Mouse (Mus musculus): ENCODE results near the gene Tmem108. TPM values are rescaled to one million over a fixed set of nuclear protein-coding genes. Genes with fewer than 3 reads are reported as not detected.

The Tmem108 gene
- polyA plus RNA-seq, 1 experiment from 2014 or later: 1.2 TPM

- TF ChIP-seq CTCF (IDR thresholded peaks at IDR 0.05; ENCODE audit: low read depth) (no peak), EP300 (IDR thresholded peaks at IDR 0.05; ENCODE audit: low read depth) (no peak)
- H3K9ac ChIP-seq (replicated peaks): no peak overlapping the region; the same call in 1 of the 2 replicates
- WGBS (ENCODE audit: insufficient replicate concordance): 30% methylated on average over 8 of the region's 8 CpGs
- no peak for ATAC-seq
- no peaks in the 10 kb centered on the region for H3K36me3 ChIP-seq (replicated peaks; ENCODE audit: insufficient read depth, low read length)
- no peak overlapping the region for H3K4me3 ChIP-seq (ENCODE audit: low read depth, low read length)
- no peak overlapping the region for H3K4me2 ChIP-seq (ENCODE audit: low read depth, low read length)
- H3K9me3 ChIP-seq (ENCODE audit: low read length): no peaks in the 10 kb centered on the region
- DNase-seq: no peak
- no peak overlapping the region for H3K27ac ChIP-seq (ENCODE audit: low read depth)
- no peaks in the 10 kb centered on the region for H3K27me3 ChIP-seq (ENCODE audit: insufficient read depth, low read length)
- H3K4me1 ChIP-seq (ENCODE audit: insufficient read depth): peaks cover 8% of the 10 kb centered on the region; the same call in 1 of the 2 replicates
Measured at GRCm38 (mm10) chr9:103498699-103499098, 262.9 kb downstream of the Tmem108 start.

- no peak overlapping the region for H3K4me3 ChIP-seq (ENCODE audit: low read depth, low read length)
- 80% methylated on average over 11 of the region's 11 CpGs for whole genome bisulfite sequencing (ENCODE audit: insufficient replicate concordance)
- DNase-seq (no peak), ATAC-seq (no peak)
- no peaks in the 10 kb centered on the region for H3K9me3 ChIP-seq (ENCODE audit: low read length)
- no peak overlapping the region for H3K4me2 ChIP-seq (ENCODE audit: low read depth, low read length)
- TF ChIP-seq EP300 (IDR thresholded peaks at IDR 0.05; ENCODE audit: low read depth): no peak
- TF ChIP-seq CTCF (IDR thresholded peaks at IDR 0.05; ENCODE audit: low read depth): no peak
- H3K4me1 ChIP-seq (ENCODE audit: insufficient read depth): no peaks in the 10 kb centered on the region
- H3K27me3 ChIP-seq (ENCODE audit: insufficient read depth, low read length): no peaks in the 10 kb centered on the region
- no peaks in the 10 kb centered on the region for H3K36me3 ChIP-seq (replicated peaks; ENCODE audit: insufficient read depth, low read length)
- no peak overlapping the region for H3K9ac ChIP-seq (replicated peaks)
- H3K27ac ChIP-seq (ENCODE audit: low read depth): no peak overlapping the region
Measured at GRCm38 (mm10) chr9:103495391-103495790, 266.2 kb downstream of the Tmem108 start.

- 0 out of 2 replicates have a peak, but pooled peaks cover 4% of the 10 kb centered on the region for H3K4me1 ChIP-seq (ENCODE audit: insufficient read depth)
- no peaks in the 10 kb centered on the region for H3K27me3 ChIP-seq (ENCODE audit: insufficient read depth, low read length)
- peak; percentile 74 for DNase-seq
- H3K36me3 ChIP-seq (replicated peaks; ENCODE audit: insufficient read depth, low read length): no peaks in the 10 kb centered on the region
- no peaks in the 10 kb centered on the region for H3K9me3 ChIP-seq (ENCODE audit: low read length)
- H3K27ac ChIP-seq (ENCODE audit: low read depth): no peak overlapping the region
- no peak overlapping the region for H3K4me2 ChIP-seq (ENCODE audit: low read depth, low read length)
- peak; percentile 92 for TF ChIP-seq CTCF (IDR thresholded peaks at IDR 0.05; ENCODE audit: low read depth)
- no peak for TF ChIP-seq EP300 (IDR thresholded peaks at IDR 0.05; ENCODE audit: low read depth)
- ATAC-seq: peak; percentile 69
- no peak overlapping the region for H3K4me3 ChIP-seq (ENCODE audit: low read depth, low read length)
- no peak overlapping the region for H3K9ac ChIP-seq (replicated peaks)
- WGBS (ENCODE audit: insufficient replicate concordance): 49% methylated on average over 7 of the region's 7 CpGs
Measured at GRCm38 (mm10) chr9:103494346-103495020, 267.2 kb downstream of the Tmem108 start.

- no peak overlapping the region for H3K27ac ChIP-seq (ENCODE audit: low read depth)
- DNase-seq (no peak), ATAC-seq (no peak)
- H3K9ac ChIP-seq (replicated peaks): no peak overlapping the region
- WGBS (ENCODE audit: insufficient replicate concordance): 77% methylated on average over 8 of the region's 8 CpGs
- no peaks in the 10 kb centered on the region for H3K36me3 ChIP-seq (replicated peaks; ENCODE audit: insufficient read depth, low read length)
- peaks cover 4% of the 10 kb centered on the region; the same call in 1 of the 2 replicates for H3K4me1 ChIP-seq (ENCODE audit: insufficient read depth)
- no peaks in the 10 kb centered on the region for H3K9me3 ChIP-seq (ENCODE audit: low read length)
- TF ChIP-seq EP300 (IDR thresholded peaks at IDR 0.05; ENCODE audit: low read depth): no peak
- no peak for TF ChIP-seq CTCF (IDR thresholded peaks at IDR 0.05; ENCODE audit: low read depth)
- no peak overlapping the region for H3K4me2 ChIP-seq (ENCODE audit: low read depth, low read length)
- no peaks in the 10 kb centered on the region for H3K27me3 ChIP-seq (ENCODE audit: insufficient read depth, low read length)
- H3K4me3 ChIP-seq (ENCODE audit: low read depth, low read length): no peak overlapping the region
Measured at GRCm38 (mm10) chr9:103491985-103492384, 269.7 kb downstream of the Tmem108 start.

GRCm38 (mm10) chr9:103490439-103490838 lies 271.2 kb downstream of the Tmem108 start:
- no peak overlapping the region for H3K4me2 ChIP-seq (ENCODE audit: low read depth, low read length)
- 29% methylated on average over 2 of the region's 2 CpGs for WGBS (ENCODE audit: insufficient replicate concordance)
- TF ChIP-seq EP300 (IDR thresholded peaks at IDR 0.05; ENCODE audit: low read depth) (no peak), CTCF (IDR thresholded peaks at IDR 0.05; ENCODE audit: low read depth) (peak; percentile 96)
- H3K36me3 ChIP-seq (replicated peaks; ENCODE audit: insufficient read depth, low read length): no peaks in the 10 kb centered on the region
- no peak overlapping the region for H3K9ac ChIP-seq (replicated peaks)
- H3K27me3 ChIP-seq (ENCODE audit: insufficient read depth, low read length): no peaks in the 10 kb centered on the region
- no peak overlapping the region for H3K4me3 ChIP-seq (ENCODE audit: low read depth, low read length)
- no peak overlapping the region for H3K27ac ChIP-seq (ENCODE audit: low read depth)
- ATAC-seq (peak; percentile 47), DNase-seq (peak; percentile 83)
- H3K9me3 ChIP-seq (ENCODE audit: low read length): no peaks in the 10 kb centered on the region
- H3K4me1 ChIP-seq (ENCODE audit: insufficient read depth): peaks cover 14% of the 10 kb centered on the region

GRCm38 (mm10) chr9:103489883-103490282 lies 271.8 kb downstream of the Tmem108 start:
- H3K9me3 ChIP-seq (ENCODE audit: low read length): no peaks in the 10 kb centered on the region
- no peak overlapping the region for H3K4me2 ChIP-seq (ENCODE audit: low read depth, low read length)
- TF ChIP-seq EP300 (IDR thresholded peaks at IDR 0.05; ENCODE audit: low read depth): no peak
- TF ChIP-seq CTCF (IDR thresholded peaks at IDR 0.05; ENCODE audit: low read depth): no peak
- 0 out of 2 replicates have a peak overlapping the region, but pooled peaks have one; percentile 34 for H3K27ac ChIP-seq (ENCODE audit: low read depth)
- no peaks in the 10 kb centered on the region for H3K36me3 ChIP-seq (replicated peaks; ENCODE audit: insufficient read depth, low read length)
- H3K27me3 ChIP-seq (ENCODE audit: insufficient read depth, low read length): no peaks in the 10 kb centered on the region
- ATAC-seq (no peak), DNase-seq (no peak)
- no peak overlapping the region for H3K9ac ChIP-seq (replicated peaks)
- WGBS (ENCODE audit: insufficient replicate concordance): 54% methylated on average over 4 of the region's 4 CpGs
- H3K4me3 ChIP-seq (ENCODE audit: low read depth, low read length): no peak overlapping the region
- H3K4me1 ChIP-seq (ENCODE audit: insufficient read depth): peaks cover 14% of the 10 kb centered on the region

All from liver, postnatal 0 days (tissue).